Mouse (Mus musculus) heart, postnatal 0 days (tissue): ENCODE data around the gene Vegfa.

Experiments used
- CTCF ChIP-seq: IDR thresholded peaks from 2 replicates; pipeline ENCODE4 v1.5.1; 2016; ENCODE audit warnings: antibody characterized with exemption, control low read depth, low read depth
- EP300 ChIP-seq: IDR thresholded peaks from 2 replicates; pipeline ENCODE4 v1.6.1; 2016; ENCODE audit warnings: antibody characterized with exemption, low read depth

DNA sequence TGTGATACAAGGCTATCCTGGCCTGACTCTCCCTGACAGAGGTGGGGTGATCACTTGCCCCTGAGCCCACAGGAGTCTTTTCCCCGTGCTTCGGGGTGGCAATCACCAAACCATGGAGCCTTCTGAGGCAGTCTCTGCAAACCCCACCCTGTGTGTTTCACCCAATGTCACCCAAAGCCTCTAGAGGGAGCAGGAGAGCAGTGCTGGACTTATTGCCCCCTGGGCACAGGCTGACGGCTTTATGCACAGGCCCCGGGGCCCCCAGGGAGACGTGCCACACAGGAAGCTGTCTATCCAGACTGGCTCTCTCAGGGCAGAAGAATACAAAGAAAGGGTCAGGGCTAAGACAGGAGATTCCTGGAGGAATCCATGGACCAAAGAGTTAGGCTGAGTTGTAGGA lies 9.1 kb upstream of the Vegfa start:
- TF ChIP-seq CTCF (peak; percentile 49), EP300 (no peak)
